Mouse (Mus musculus): Measurements from ENCODE around the gene Casc1. TPM values are rescaled to one million over a fixed set of nuclear protein-coding genes. Genes with fewer than 3 reads are reported as not detected.

The Casc1 gene
- polyA plus RNA-seq, 1 experiment: not detected

GRCm38 (mm10) chr6:145224246-145224645 lies 13.4 kb upstream of the Casc1 start:
- H3K4me3 ChIP-seq (ENCODE audit: insufficient read depth, low read depth, low read length): no peak overlapping the region
- no peaks in the 10 kb centered on the region for H3K4me1 ChIP-seq (ENCODE audit: control insufficient read depth, insufficient read depth, insufficient read length, low read length)
- no peak overlapping the region for H3K27ac ChIP-seq (replicated peaks; ENCODE audit: low read depth, low read length)

GRCm38 (mm10) chr6:145215826-145216225 lies 5.0 kb upstream of the Casc1 start:
- peaks cover 2% of the 10 kb centered on the region; the same call in 1 of the 2 replicates for H3K4me1 ChIP-seq (ENCODE audit: control insufficient read depth, insufficient read depth, insufficient read length, low read length)
- no peak overlapping the region for H3K4me3 ChIP-seq (ENCODE audit: insufficient read depth, low read depth, low read length)
- H3K27ac ChIP-seq (replicated peaks; ENCODE audit: low read depth, low read length): no peak overlapping the region

GRCm38 (mm10) chr6:145213916-145214315 lies 3.1 kb upstream of the Casc1 start:
- no peak overlapping the region for H3K4me3 ChIP-seq (ENCODE audit: insufficient read depth, low read depth, low read length)
- peaks cover 2% of the 10 kb centered on the region; the same call in 1 of the 2 replicates for H3K4me1 ChIP-seq (ENCODE audit: control insufficient read depth, insufficient read depth, insufficient read length, low read length)
- H3K27ac ChIP-seq (replicated peaks; ENCODE audit: low read depth, low read length): no peak overlapping the region

GRCm38 (mm10) chr6:145211376-145212305 lies 836 bp upstream of the Casc1 start:
- peaks cover 2% of the 10 kb centered on the region; the same call in 1 of the 2 replicates for H3K4me1 ChIP-seq (ENCODE audit: control insufficient read depth, insufficient read depth, insufficient read length, low read length)
- H3K4me3 ChIP-seq (ENCODE audit: insufficient read depth, low read depth, low read length): peak overlapping the region; percentile 72
- H3K27ac ChIP-seq (replicated peaks; ENCODE audit: low read depth, low read length): peak overlapping the region; percentile 97

GRCm38 (mm10) chr6:145210056-145210680 lies 637 bp downstream of the Casc1 start:
- Histone ChIP-seq H3K27ac (replicated peaks; ENCODE audit: low read depth, low read length) (no peak overlapping the region), H3K4me3 (ENCODE audit: insufficient read depth, low read depth, low read length) (peak overlapping the region; percentile 55), H3K4me1 (ENCODE audit: control insufficient read depth, insufficient read depth, insufficient read length, low read length) (peaks cover 2% of the 10 kb centered on the region; the same call in 1 of the 2 replicates)

GRCm38 (mm10) chr6:145205142-145205541 lies 5.7 kb downstream of the Casc1 start:
- Histone ChIP-seq H3K27ac (replicated peaks; ENCODE audit: low read depth, low read length) (no peak overlapping the region), H3K4me1 (ENCODE audit: control insufficient read depth, insufficient read depth, insufficient read length, low read length) (no peaks in the 10 kb centered on the region), H3K4me3 (ENCODE audit: insufficient read depth, low read depth, low read length) (no peak overlapping the region)

GRCm38 (mm10) chr6:145204440-145204839 lies 6.4 kb downstream of the Casc1 start:
- H3K27ac ChIP-seq (replicated peaks; ENCODE audit: low read depth, low read length): no peak overlapping the region
- no peak overlapping the region for H3K4me3 ChIP-seq (ENCODE audit: insufficient read depth, low read depth, low read length)
- no peaks in the 10 kb centered on the region for H3K4me1 ChIP-seq (ENCODE audit: control insufficient read depth, insufficient read depth, insufficient read length, low read length)

GRCm38 (mm10) chr6:145202432-145203125 lies 8.2 kb downstream of the Casc1 start:
- H3K27ac ChIP-seq (replicated peaks; ENCODE audit: low read depth, low read length): no peak overlapping the region
- H3K4me3 ChIP-seq (ENCODE audit: insufficient read depth, low read depth, low read length): no peak overlapping the region

GRCm38 (mm10) chr6:145197949-145198686 lies 12.7 kb downstream of the Casc1 start:
- Histone ChIP-seq H3K27ac (replicated peaks; ENCODE audit: low read depth, low read length) (no peak overlapping the region), H3K4me3 (ENCODE audit: insufficient read depth, low read depth, low read length) (no peak overlapping the region)

More at GRCm38 (mm10) chr6:145202432-145203125, 8.2 kb downstream of the Casc1 start:
- H3K4me1 ChIP-seq (ENCODE audit: control insufficient read depth, insufficient read depth, insufficient read length, low read length): no peaks in the 10 kb centered on the region

GRCm38 (mm10) chr6:145193446-145193845 lies 17.4 kb downstream of the Casc1 start:
- Histone ChIP-seq H3K27ac (replicated peaks; ENCODE audit: low read depth, low read length) (no peak overlapping the region), H3K4me3 (ENCODE audit: insufficient read depth, low read depth, low read length) (no peak overlapping the region), H3K4me1 (ENCODE audit: control insufficient read depth, insufficient read depth, insufficient read length, low read length) (no peaks in the 10 kb centered on the region)

More at GRCm38 (mm10) chr6:145197949-145198686, 12.7 kb downstream of the Casc1 start:
- no peaks in the 10 kb centered on the region for H3K4me1 ChIP-seq (ENCODE audit: control insufficient read depth, insufficient read depth, insufficient read length, low read length)

GRCm38 (mm10) chr6:145193038-145193437 lies 17.8 kb downstream of the Casc1 start:
- H3K4me1 ChIP-seq (ENCODE audit: control insufficient read depth, insufficient read depth, insufficient read length, low read length): no peaks in the 10 kb centered on the region
- no peak overlapping the region for H3K4me3 ChIP-seq (ENCODE audit: insufficient read depth, low read depth, low read length)
- no peak overlapping the region for H3K27ac ChIP-seq (replicated peaks; ENCODE audit: low read depth, low read length)

- H3K27ac ChIP-seq (replicated peaks; ENCODE audit: low read depth, low read length): no peak overlapping the region
These were observed 23.4 kb downstream of the Casc1 start for GRCm38 (mm10) chr6:145187093-145188088.

GRCm38 (mm10) chr6:145186096-145186495 lies 24.7 kb downstream of the Casc1 start:
- Histone ChIP-seq H3K4me1 (ENCODE audit: control insufficient read depth, insufficient read depth, insufficient read length, low read length) (no peaks in the 10 kb centered on the region), H3K4me3 (ENCODE audit: insufficient read depth, low read depth, low read length) (no peak overlapping the region), H3K27ac (replicated peaks; ENCODE audit: low read depth, low read length) (no peak overlapping the region)

More at GRCm38 (mm10) chr6:145187093-145188088, 23.4 kb downstream of the Casc1 start:
- H3K4me3 ChIP-seq (ENCODE audit: insufficient read depth, low read depth, low read length): peak overlapping the region; percentile 50
- H3K4me1 ChIP-seq (ENCODE audit: control insufficient read depth, insufficient read depth, insufficient read length, low read length): no peaks in the 10 kb centered on the region
